Mouse (Mus musculus) E14TG2a.4 (cell line): ENCODE data around the gene Lrrk1.

Experiments
- CTCF ChIP-seq: conservative IDR thresholded peaks from 2 replicates; pipeline ENCODE4 v1.5.1; 2014; ENCODE audit warnings: low read length
- NANOG ChIP-seq: IDR thresholded peaks from 2 replicates; pipeline ENCODE4 v1.6.1; 2014; ENCODE audit warnings: borderline replicate concordance, low read length, mixed read lengths
- POU5F1 ChIP-seq: IDR thresholded peaks from 2 replicates; pipeline ENCODE4 v1.6.1; 2014; ENCODE audit warnings: low read length, borderline replicate concordance

DNA sequence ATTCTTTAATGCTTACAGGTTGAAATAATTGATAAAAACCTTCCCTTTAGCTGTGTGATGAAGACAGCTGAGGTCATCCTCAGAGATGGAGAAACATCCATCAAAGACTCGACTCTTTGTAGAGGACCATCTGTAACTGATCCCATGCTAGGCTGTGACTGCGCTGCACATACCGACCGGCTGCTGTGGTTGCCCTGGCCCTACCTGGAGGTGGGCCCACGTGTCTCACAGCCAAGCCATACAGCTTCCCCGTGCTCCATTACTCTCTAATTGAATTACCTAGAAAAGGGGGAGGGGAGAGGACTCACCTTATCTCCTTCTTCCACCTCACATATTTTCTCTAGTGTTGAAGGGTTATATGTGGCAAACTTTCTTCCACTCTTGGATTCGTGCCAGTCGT is 33.8 kb upstream of the Lrrk1 start:
- no peak for TF ChIP-seq CTCF
- TF ChIP-seq POU5F1: no peak
- no peak for TF ChIP-seq NANOG
